Mouse (Mus musculus) MEL (cell line): ENCODE results near the gene Fhad1. TPM values are rescaled to one million over a fixed set of nuclear protein-coding genes. Genes with fewer than 3 reads are reported as not detected.

ENCODE experiments used
- DNase-seq: peaks from one replicate; pipeline ENCODE4 v3.0.0; 2011; ENCODE audit warnings: low read depth, low spot score
- H3K27ac ChIP-seq: 2 replicates; pipeline ENCODE4 v1.5.1; 2012; ENCODE audit warnings: low read depth, mild to moderate bottlenecking, control low read depth, low read length, moderate library complexity; ENCODE audit not compliant: control insufficient read depth
- H3K27me3 ChIP-seq, 2 experiments: fragments of 150-350 bp in 1 of 2; sonication (generic) in 1 of 2; 2 replicates each; pipeline ENCODE4 v1.6.1; 2012; ENCODE audit warnings: low read length in 2 of 2, mild to moderate bottlenecking in 2 of 2, improper control_type of control experiment in 1 of 2, moderate library complexity in 1 of 2; ENCODE audit not compliant: insufficient read depth in 2 of 2, control insufficient read depth in 1 of 2
- H3K36me3 ChIP-seq, 2 experiments: 2 replicates each; pipeline ENCODE4 v1.6.1; 2012 to 2014; ENCODE audit warnings: low read length in 2 of 2, improper control_type of control experiment in 1 of 2, inconsistent platforms in 1 of 2, mild to moderate bottlenecking in 1 of 2; ENCODE audit not compliant: insufficient read depth in 2 of 2, control insufficient read depth in 1 of 2
- H3K4me1 ChIP-seq, 2 experiments: fragments of 150-350 bp in 1 of 2; sonication (generic) in 1 of 2; 2 replicates each; pipeline ENCODE4 v1.6.1; 2012; ENCODE audit warnings: low read length in 2 of 2, improper control_type of control experiment in 1 of 2, mild to moderate bottlenecking in 1 of 2; ENCODE audit not compliant: insufficient read depth in 2 of 2, control insufficient read depth in 1 of 2
- H3K4me3 ChIP-seq, 2 experiments: fragments of 150-350 bp in 1 of 2; sonication (generic) in 1 of 2; 2 replicates each; pipeline ENCODE4 v1.5.1; 2012; ENCODE audit warnings: low read depth in 2 of 2, low read length in 2 of 2, mild to moderate bottlenecking in 2 of 2, moderate library complexity in 2 of 2, control low read depth in 1 of 2, improper control_type of control experiment in 1 of 2; ENCODE audit not compliant: control insufficient read depth in 1 of 2, insufficient read depth in 1 of 2
- H3K79me2 ChIP-seq: 2 replicates; pipeline ENCODE4 v1.6.1; 2012; ENCODE audit warnings: mild to moderate bottlenecking, low read length, moderate library complexity; ENCODE audit not compliant: control insufficient read depth, poor library complexity, insufficient read depth
- H3K9ac ChIP-seq: 2 replicates; pipeline ENCODE4 v1.6.1; 2012; ENCODE audit warnings: low read depth, mild to moderate bottlenecking, control low read depth, low read length, moderate library complexity; ENCODE audit not compliant: control insufficient read depth, poor library complexity, severe bottlenecking
- H3K9me3 ChIP-seq: fragments of 150-350 bp; sonication (generic); replicated peaks from 2 replicates; pipeline ENCODE4 v1.6.1; 2012; ENCODE audit warnings: mild to moderate bottlenecking, low read length, improper control_type of control experiment, moderate library complexity; ENCODE audit not compliant: insufficient read depth
- BHLHE40 ChIP-seq: IDR thresholded peaks from 2 replicates; pipeline ENCODE4 v1.6.1; 2012; ENCODE audit warnings: low read depth, mild to moderate bottlenecking, inconsistent platforms, low read length, improper control_type of control experiment, borderline replicate concordance
- CHD1 ChIP-seq: IDR thresholded peaks from 2 replicates; pipeline ENCODE4 v1.6.1; 2012; ENCODE audit warnings: low read depth, mild to moderate bottlenecking, inconsistent platforms, low read length, improper control_type of control experiment
- CHD2 ChIP-seq: IDR thresholded peaks from 2 replicates; pipeline ENCODE4 v1.6.1; 2011; ENCODE audit warnings: low read length, improper control_type of control experiment
- CTCF ChIP-seq, 3 experiments: IDR thresholded peaks in 2 of 3; conservative IDR thresholded peaks in 1 of 3; 2 replicates each; pipeline ENCODE4 v1.5.1; 2011 to 2012; ENCODE audit warnings: low read length in 3 of 3, low read depth in 2 of 3, mild to moderate bottlenecking in 2 of 3, improper control_type of control experiment in 1 of 3, inconsistent platforms in 1 of 3, mixed read lengths in 1 of 3, moderate library complexity in 1 of 3; ENCODE audit not compliant: control insufficient read depth in 1 of 3, insufficient read depth in 1 of 3, poor library complexity in 1 of 3, severe bottlenecking in 1 of 3
- ETS1 ChIP-seq: IDR thresholded peaks from 2 replicates; pipeline ENCODE4 v1.6.1; 2012; ENCODE audit warnings: low read depth, mild to moderate bottlenecking, inconsistent platforms, low read length, improper control_type of control experiment, moderate library complexity
- GABPA ChIP-seq: IDR thresholded peaks from 2 replicates; pipeline ENCODE4 v1.6.1; 2012; ENCODE audit warnings: low read depth, mild to moderate bottlenecking, inconsistent platforms, low read length, improper control_type of control experiment, moderate library complexity
- GATA1 ChIP-seq: IDR thresholded peaks from 2 replicates; pipeline ENCODE4 v1.6.1; 2011; ENCODE audit warnings: low read depth, low read length, improper control_type of control experiment
- HCFC1 ChIP-seq: IDR thresholded peaks from 2 replicates; pipeline ENCODE4 v1.6.1; 2012; ENCODE audit warnings: low read depth, mild to moderate bottlenecking, inconsistent platforms, low read length, improper control_type of control experiment, moderate library complexity
- JUND ChIP-seq: IDR thresholded peaks from 2 replicates; pipeline ENCODE4 v1.6.1; 2011; ENCODE audit warnings: low read depth, mild to moderate bottlenecking, improper control_type of control experiment, low read length
- MAX ChIP-seq: IDR thresholded peaks from 2 replicates; pipeline ENCODE4 v1.6.1; 2011; ENCODE audit warnings: low read length, improper control_type of control experiment
- MAZ ChIP-seq: IDR thresholded peaks from 2 replicates; pipeline ENCODE4 v1.6.1; 2012; ENCODE audit warnings: low read depth, mild to moderate bottlenecking, inconsistent platforms, low read length, improper control_type of control experiment
- MXI1 ChIP-seq: IDR thresholded peaks from 2 replicates; pipeline ENCODE4 v1.6.1; 2011; ENCODE audit warnings: mild to moderate bottlenecking, low read depth, low read length, improper control_type of control experiment
- MYC ChIP-seq: IDR thresholded peaks from 2 replicates; pipeline ENCODE4 v1.6.1; 2011; ENCODE audit warnings: low read depth, mild to moderate bottlenecking, low read length, improper control_type of control experiment, moderate library complexity
- NRF1 ChIP-seq: IDR thresholded peaks from 2 replicates; pipeline ENCODE4 v1.6.1; 2014; ENCODE audit warnings: low read depth, mild to moderate bottlenecking, inconsistent platforms, low read length, improper control_type of control experiment, moderate library complexity; ENCODE audit not compliant: poor library complexity, insufficient read depth, severe bottlenecking
- POLR2A ChIP-seq, 2 experiments: IDR thresholded peaks; 2 replicates each; pipeline ENCODE4 v1.6.1; 2011 to 2012; ENCODE audit warnings: low read length in 2 of 2, mild to moderate bottlenecking in 2 of 2, control low read depth in 1 of 2, improper control_type of control experiment in 1 of 2, low read depth in 1 of 2, moderate library complexity in 1 of 2; ENCODE audit not compliant: control insufficient read depth in 1 of 2, insufficient read depth in 1 of 2, poor library complexity in 1 of 2
- RAD21 ChIP-seq: IDR thresholded peaks from 2 replicates; pipeline ENCODE4 v1.6.1; 2011; ENCODE audit warnings: mild to moderate bottlenecking, low read depth, low read length, improper control_type of control experiment
- SIN3A ChIP-seq: IDR thresholded peaks from 2 replicates; pipeline ENCODE4 v1.6.1; 2012; ENCODE audit warnings: low read length, improper control_type of control experiment, inconsistent platforms
- SMC3 ChIP-seq: IDR thresholded peaks from 2 replicates; pipeline ENCODE4 v1.6.1; 2011; ENCODE audit warnings: low read depth, low read length, improper control_type of control experiment
- TAL1 ChIP-seq: IDR thresholded peaks from 2 replicates; pipeline ENCODE4 v1.6.1; 2012; ENCODE audit warnings: mild to moderate bottlenecking, inconsistent platforms, low read length, moderate library complexity, mixed read lengths
- TBP ChIP-seq: IDR thresholded peaks from 2 replicates; pipeline ENCODE4 v1.8.0; 2011; ENCODE audit warnings: low read depth, low read length, improper control_type of control experiment
- UBTF ChIP-seq: IDR thresholded peaks from 2 replicates; pipeline ENCODE4 v1.6.1; 2012; ENCODE audit warnings: low read depth, mild to moderate bottlenecking, inconsistent platforms, low read length, improper control_type of control experiment, moderate library complexity, borderline replicate concordance; ENCODE audit not compliant: insufficient read depth
- ZC3H11A ChIP-seq: IDR thresholded peaks from 2 replicates; pipeline ENCODE4 v1.6.1; 2012; ENCODE audit warnings: low read depth, mild to moderate bottlenecking, inconsistent platforms, low read length, improper control_type of control experiment
- ZKSCAN1 ChIP-seq: IDR thresholded peaks from 2 replicates; pipeline ENCODE4 v1.6.1; 2012; ENCODE audit warnings: low read depth, mild to moderate bottlenecking, inconsistent platforms, low read length, improper control_type of control experiment, moderate library complexity
- ZMIZ1 ChIP-seq: IDR thresholded peaks from 2 replicates; pipeline ENCODE4 v1.6.1; 2012; ENCODE audit warnings: low read depth, mild to moderate bottlenecking, inconsistent platforms, low read length, improper control_type of control experiment, moderate library complexity
- polyA plus RNA-seq, 2 experiments: library from polyadenylated mRNA; stranded (reverse) in 1 of 2; unstranded in 1 of 2; fragments of >175 nt in 1 of 2; fragments of >200 nt in 1 of 2; gene quantifications; 2 replicates each; pipeline versions ENCODE4 v1.2.1 to v1.2.4; 2012; ENCODE audit warnings: low replicate concordance in 2 of 2, low read depth in 1 of 2; ENCODE audit not compliant: insufficient read length in 2 of 2, insufficient read depth in 1 of 2, missing spikeins in 1 of 2
- total RNA-seq: library from RNA; depleted of rRNA; stranded (reverse); fragments of 300-350 nt; gene quantifications from 2 replicates; pipeline ENCODE4 v1.2.3, GENCODE M21; 2012

Gene Fhad1
- total and polyA plus RNA-seq, 3 experiments = not detected

DNA sequence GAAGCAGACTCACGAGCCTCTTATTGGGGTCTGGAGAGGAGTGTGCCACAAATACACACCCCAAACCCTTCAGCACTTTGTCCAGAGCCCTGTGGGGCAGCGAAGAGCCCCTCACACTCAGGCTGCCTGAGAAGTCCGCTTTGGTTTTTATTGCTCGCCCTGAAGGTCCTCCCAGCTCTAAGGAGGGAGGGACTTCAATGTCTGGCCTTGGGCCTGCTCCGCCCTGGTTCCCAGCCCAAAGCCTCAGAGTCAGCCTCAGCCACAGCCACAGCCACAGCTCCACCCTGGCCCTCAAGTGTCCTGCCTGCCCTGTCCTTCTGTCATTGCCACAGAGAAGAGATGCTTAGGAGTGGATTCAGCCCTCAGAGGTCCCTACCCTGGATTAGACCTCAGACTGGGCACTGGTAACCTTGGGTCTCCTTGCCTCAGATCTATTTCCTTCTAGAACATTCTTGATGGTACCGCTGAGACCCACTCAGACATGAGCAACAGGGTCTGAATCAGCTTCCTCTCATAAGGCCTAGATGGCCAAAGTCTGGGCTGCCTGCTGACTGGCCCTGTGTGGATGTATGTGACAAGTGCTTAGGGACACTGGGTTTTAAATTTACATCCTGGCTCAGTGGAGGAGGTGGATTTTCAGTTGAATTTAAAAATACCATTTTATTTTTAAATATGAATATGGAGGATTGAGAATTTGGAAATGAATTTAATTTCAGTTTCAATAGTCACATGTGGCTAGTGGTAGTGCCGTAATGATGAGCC lies 56.1 kb downstream of the Fhad1 start:
- DNase-seq = no peak
- H3K27me3 ChIP-seq = no peaks in the 10 kb centered on the region
- no peak overlapping the region for H3K9ac ChIP-seq
- H3K79me2 ChIP-seq = no peaks in the 10 kb centered on the region
- no peak overlapping the region for H3K27ac ChIP-seq
- no peaks in the 10 kb centered on the region for H3K4me1 ChIP-seq
- H3K9me3 ChIP-seq = no peaks in the 10 kb centered on the region
- TF ChIP-seq SIN3A (no peak), RAD21 (no peak), TBP (no peak), MAX (no peak), ZC3H11A (no peak), HCFC1 (no peak), ZKSCAN1 (no peak), MXI1 (no peak), CHD2 (no peak), GABPA (no peak), SMC3 (no peak), ZMIZ1 (no peak), UBTF (no peak)
- TF ChIP-seq, all 39 proteins: peak for 0
- no peaks in the 10 kb centered on the region for H3K36me3 ChIP-seq
- no peak overlapping the region for H3K4me3 ChIP-seq

GRCm38 (mm10) chr4:141958188-141958587 lies 56.7 kb downstream of the Fhad1 start:
- Histone ChIP-seq H3K79me2 (no peaks in the 10 kb centered on the region), H3K9ac (no peak overlapping the region), H3K36me3 (no peaks in the 10 kb centered on the region), H3K9me3 (no peaks in the 10 kb centered on the region), H3K4me1 (no peaks in the 10 kb centered on the region), H3K27me3 (no peaks in the 10 kb centered on the region), H3K4me3 (no peak overlapping the region), H3K27ac (no peak overlapping the region)
- peak; percentile 54 to 67 (median 56) for TF ChIP-seq CTCF (IDR thresholded peaks at IDR 0.05 in 2 of 3, conservative IDR thresholded peaks at IDR 0.05 in 1 of 3; ENCODE audit: control insufficient read depth in 1 of 3, insufficient read depth in 1 of 3, low read depth in 2 of 3, low read length in 3 of 3, poor library complexity in 1 of 3, severe bottlenecking in 1 of 3)
- no peak for TF ChIP-seq MAX
- peak; percentile 23; the same call in 1 of the 2 replicates for TF ChIP-seq ZC3H11A
- TF ChIP-seq SMC3 = peak; percentile 72
- peak; percentile 28 for TF ChIP-seq RAD21
- peak; percentile 41 for DNase-seq

GRCm38 (mm10) chr4:141957740-141958139 lies 57.1 kb downstream of the Fhad1 start:
- no peaks in the 10 kb centered on the region for H3K36me3 ChIP-seq
- no peaks in the 10 kb centered on the region for H3K79me2 ChIP-seq
- no peak overlapping the region for H3K27ac ChIP-seq
- no peaks in the 10 kb centered on the region for H3K4me1 ChIP-seq
- DNase-seq = no peak
- H3K4me3 ChIP-seq = no peak overlapping the region
- no peak for TF ChIP-seq JUND
- TF ChIP-seq NRF1 = no peak
- no peak for TF ChIP-seq ETS1
- TF ChIP-seq ZMIZ1 = no peak
- TF ChIP-seq BHLHE40 = no peak
- no peak for TF ChIP-seq MYC
- no peak for TF ChIP-seq GATA1
- no peak for TF ChIP-seq MAZ
- no peak for TF ChIP-seq POLR2A (IDR thresholded peaks at IDR 0.05; ENCODE audit: control insufficient read depth in 1 of 2, insufficient read depth in 1 of 2, low read depth in 1 of 2, low read length in 2 of 2, poor library complexity in 1 of 2)
- TF ChIP-seq CHD1 = no peak
- no peak for TF ChIP-seq SMC3
- no peak for TF ChIP-seq TAL1
- TF ChIP-seq CTCF (IDR thresholded peaks at IDR 0.05 in 2 of 3, conservative IDR thresholded peaks at IDR 0.05 in 1 of 3; ENCODE audit: control insufficient read depth in 1 of 3, insufficient read depth in 1 of 3, low read depth in 2 of 3, low read length in 3 of 3, poor library complexity in 1 of 3, severe bottlenecking in 1 of 3) = no peak
- TF ChIP-seq UBTF = no peak
- H3K9ac ChIP-seq = no peak overlapping the region
- no peaks in the 10 kb centered on the region for H3K9me3 ChIP-seq
- H3K27me3 ChIP-seq = no peaks in the 10 kb centered on the region
